Comparison of ENCODE assay signal across 15 mouse cellular contexts in the genomic region with DNA sequence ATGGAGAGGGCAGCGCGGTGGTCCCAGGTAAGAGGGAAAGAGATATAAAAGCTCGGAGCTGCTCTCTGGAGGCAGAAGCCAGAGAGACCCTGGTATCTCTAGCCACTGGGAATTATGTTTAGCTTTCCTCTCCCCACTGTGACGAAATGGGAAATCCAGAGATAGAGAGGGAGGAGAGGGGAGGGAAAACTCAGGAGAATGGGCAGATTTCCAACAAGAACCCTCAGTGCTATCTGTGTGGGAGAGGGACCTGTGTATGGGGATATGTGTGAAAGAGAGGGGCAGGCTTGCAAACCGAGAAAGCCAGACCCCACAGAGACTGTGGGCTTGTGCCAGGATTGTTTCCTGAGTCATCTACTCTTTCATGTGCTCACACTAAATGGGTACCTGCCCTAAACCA.
"Had no signal": no experiment of that assay in that cellular context is flagged by ENCODE, and none has a peak within 500 bp of the region (broad histone marks: within the 10 kb centered on the region; RNA-seq: fewer than 3 reads in every experiment).

No protein-coding gene starts in this region.

- H3K36me3 ChIP-seq: kidney, embryonic 15.5 days; liver, embryonic 13.5 days; midbrain, embryonic 12.5 days; midbrain, embryonic 15.5 days; neural tube, embryonic 12.5 days had no signal

- ATAC-seq: midbrain, embryonic 15.5 days had no signal

- H3K9me3 ChIP-seq: kidney, embryonic 15.5 days; liver, embryonic 13.5 days; midbrain, embryonic 12.5 days; midbrain, embryonic 15.5 days; neural tube, embryonic 12.5 days had no signal

- DNase-seq: kidney, postnatal 10 days; kidney, postnatal 36 days; layer of hippocampus, postnatal 36 days; liver, embryonic 13.5 days; lung, adult 2 months; lung, postnatal 14 days; thymus, adult 2 months; thymus, postnatal 14 days; thymus, postnatal 4 days had no signal

- H3K27me3 ChIP-seq: kidney, embryonic 15.5 days; liver, embryonic 13.5 days; midbrain, embryonic 12.5 days; midbrain, embryonic 15.5 days; neural tube, embryonic 12.5 days had no signal

- H3K4me2 ChIP-seq: kidney, embryonic 15.5 days; liver, embryonic 13.5 days; midbrain, embryonic 12.5 days; midbrain, embryonic 15.5 days; neural tube, embryonic 12.5 days had no signal

- H3K4me1 ChIP-seq: liver, embryonic 13.5 days; midbrain, embryonic 12.5 days; midbrain, embryonic 15.5 days had no signal

- H3K4me3 ChIP-seq: kidney, embryonic 15.5 days; left cerebral cortex, adult 2 months; liver, embryonic 13.5 days; midbrain, embryonic 12.5 days; midbrain, embryonic 15.5 days; neural tube, embryonic 12.5 days had no signal

- H3K9ac ChIP-seq: kidney, embryonic 15.5 days; liver, embryonic 13.5 days; midbrain, embryonic 12.5 days; midbrain, embryonic 15.5 days; neural tube, embryonic 12.5 days had no signal

- H3K27ac ChIP-seq: kidney, embryonic 15.5 days; left cerebral cortex, adult 2 months; liver, embryonic 13.5 days; macrophage; midbrain, embryonic 12.5 days; midbrain, embryonic 15.5 days; neural tube, embryonic 12.5 days had no signal
